Mouse (Mus musculus) brain, embryonic 14.5 days (tissue): ENCODE measurements around the gene Map4k3.

ENCODE experiments used
- CTCF ChIP-seq: fragments of 200-500 bp; IDR thresholded peaks from 2 replicates; pipeline ENCODE4 v1.5.1; 2012; ENCODE audit warnings: inconsistent platforms, mild to moderate bottlenecking, moderate library complexity, borderline replicate concordance; ENCODE audit not compliant: insufficient read depth, insufficient read length; ENCODE audit errors: extremely low read depth
- POLR2A ChIP-seq: fragments of 200-500 bp; IDR thresholded peaks from 2 replicates; pipeline ENCODE4 v1.6.1; 2012; ENCODE audit warnings: mild to moderate bottlenecking, inconsistent platforms, borderline replicate concordance; ENCODE audit not compliant: poor library complexity, insufficient read depth, insufficient read length, severe bottlenecking; ENCODE audit errors: extremely low read depth

- no peak for TF ChIP-seq CTCF
- TF ChIP-seq POLR2A: no peak
Observed at GRCm38 (mm10) chr17:80733121-80733800, 5.0 kb upstream of the Map4k3 start.
